Mouse (Mus musculus): ENCODE measurements around the gene Cabp1. TPM values are rescaled to one million over a fixed set of nuclear protein-coding genes. Genes with fewer than 3 reads are reported as not detected.

Gene Cabp1
- total RNA-seq, 2 experiments from 2014 or later, result 107 to 115 TPM

DNA sequence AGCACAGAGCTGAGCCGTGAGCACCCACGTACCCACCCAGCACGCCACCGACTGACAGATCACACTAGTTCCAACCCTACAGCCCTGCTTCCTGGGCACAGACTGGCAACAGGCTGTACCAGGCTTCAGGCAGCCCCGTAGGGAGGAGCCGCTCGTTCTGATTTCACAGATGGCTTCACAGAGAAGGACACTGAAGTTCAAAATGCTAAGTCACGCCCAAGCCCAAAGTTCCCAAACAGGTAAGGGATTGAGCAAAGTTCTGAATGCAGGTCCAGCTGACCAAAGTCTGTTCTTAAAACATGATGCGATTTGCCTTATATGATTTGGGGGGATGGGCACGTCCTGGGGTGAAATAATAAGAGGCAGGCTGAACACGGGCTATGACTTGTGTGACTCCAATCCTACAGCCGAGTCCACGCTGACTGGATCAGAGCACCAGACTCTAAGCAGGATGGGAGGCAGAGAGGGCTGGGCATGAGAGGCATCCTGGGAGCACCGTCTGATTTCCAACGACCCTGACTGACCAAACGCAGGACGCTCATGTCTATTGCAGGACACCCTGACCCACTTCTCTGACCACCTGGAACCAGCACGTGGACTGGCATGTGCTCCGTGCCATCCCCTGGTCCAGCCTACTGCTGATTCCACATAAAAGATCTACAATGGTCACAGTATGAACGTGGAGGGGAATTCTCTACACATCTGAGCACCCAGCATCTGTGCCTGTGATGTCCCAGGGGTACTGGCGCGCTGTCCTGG, 66.6 kb downstream of the Cabp1 start:
- no peak for DNase-seq (ENCODE audit: low spot score in 2 of 2)

DNA sequence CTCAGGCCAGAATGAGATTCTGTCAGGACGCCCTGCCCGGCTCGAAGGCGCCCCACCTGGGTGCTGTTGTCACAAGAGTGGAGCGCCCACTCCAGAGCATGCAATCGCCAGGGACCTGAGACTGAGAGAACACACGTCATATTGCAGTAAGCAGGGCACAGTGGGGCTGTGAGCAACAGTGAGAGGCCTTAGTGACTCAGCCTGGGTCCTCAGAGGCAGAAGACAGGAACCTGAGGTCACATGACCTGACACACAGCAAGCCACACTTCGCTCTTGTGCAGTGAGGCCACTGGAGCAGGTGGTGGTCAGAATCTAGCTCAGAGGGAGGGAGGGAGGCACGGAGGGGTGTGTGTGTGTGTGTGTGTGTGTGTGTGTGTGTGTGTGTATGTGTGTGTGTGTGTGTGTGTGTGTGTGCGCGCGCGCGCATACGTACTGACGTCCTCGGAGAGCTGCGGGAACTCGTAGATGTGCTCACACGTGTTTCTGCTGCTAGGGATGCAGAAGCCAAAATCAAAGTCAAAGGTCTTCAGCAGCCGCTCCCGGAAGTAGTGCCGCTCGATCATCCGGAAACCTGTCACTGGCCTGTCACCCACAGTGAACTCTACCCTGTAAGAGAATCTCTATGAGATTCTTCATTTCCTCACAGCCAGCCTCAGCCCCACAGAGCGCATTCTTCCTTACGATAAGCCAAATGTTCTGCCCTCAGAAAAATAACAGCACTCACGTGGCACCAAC, 67.4 kb downstream of the Cabp1 start:
- no peak for DNase-seq (ENCODE audit: low spot score in 2 of 2)

DNA sequence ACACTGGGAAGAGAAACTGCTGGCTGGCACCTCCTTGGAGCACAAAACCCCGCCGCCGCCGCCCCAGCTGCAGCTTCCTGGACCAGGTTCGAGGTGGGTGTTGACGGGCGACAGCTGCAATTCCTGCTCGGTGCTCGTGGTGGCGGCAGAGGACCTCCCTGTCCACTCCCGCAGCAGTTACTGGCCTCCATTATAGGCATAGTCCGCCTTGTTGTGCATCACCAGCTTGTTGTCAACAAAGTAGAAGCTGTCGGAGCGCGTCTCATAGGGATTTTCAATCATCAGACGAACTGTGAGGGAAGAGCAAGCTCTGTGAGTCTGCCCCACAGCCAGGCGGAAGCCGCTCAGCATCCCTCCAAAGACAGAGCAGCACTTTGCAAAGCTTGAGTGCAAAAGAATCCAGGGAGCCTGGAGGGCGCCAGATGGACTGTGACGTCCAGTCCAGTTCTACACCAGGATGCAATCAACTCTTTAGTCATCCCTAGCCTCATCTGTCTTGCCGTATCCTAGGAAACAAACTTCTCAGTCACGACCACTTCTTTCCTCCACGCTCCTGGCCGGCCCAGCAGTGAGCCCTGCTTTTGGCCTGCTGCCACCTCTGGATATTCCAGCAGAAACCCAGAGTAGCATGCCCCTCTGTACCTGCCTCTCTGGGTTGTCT, 68.8 kb downstream of the Cabp1 start:
- peak; percentile 85 to 89 for DNase-seq (ENCODE audit: low spot score in 2 of 2)

DNA sequence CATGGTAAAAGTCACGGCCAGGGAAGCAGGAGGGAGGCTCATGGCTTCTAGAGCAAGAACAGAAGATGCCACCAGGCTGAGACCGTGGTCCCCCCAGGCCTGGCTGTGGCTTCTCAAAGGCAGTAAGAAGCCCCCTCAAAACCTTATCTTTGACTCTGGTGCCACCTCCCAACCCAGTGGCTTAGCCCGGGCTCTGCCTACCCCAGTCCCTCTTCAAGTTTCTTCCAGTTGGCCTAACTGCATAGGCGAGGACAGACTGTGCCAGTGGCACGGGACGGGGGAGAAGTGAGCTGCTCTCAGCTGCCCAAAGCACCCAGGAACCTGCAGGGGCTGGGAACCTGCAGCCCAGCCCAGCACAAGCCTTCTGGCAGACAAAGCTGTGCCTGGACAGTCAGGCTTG, 69.5 kb downstream of the Cabp1 start:
- no peak for DNase-seq (ENCODE audit: low spot score in 2 of 2)

DNA sequence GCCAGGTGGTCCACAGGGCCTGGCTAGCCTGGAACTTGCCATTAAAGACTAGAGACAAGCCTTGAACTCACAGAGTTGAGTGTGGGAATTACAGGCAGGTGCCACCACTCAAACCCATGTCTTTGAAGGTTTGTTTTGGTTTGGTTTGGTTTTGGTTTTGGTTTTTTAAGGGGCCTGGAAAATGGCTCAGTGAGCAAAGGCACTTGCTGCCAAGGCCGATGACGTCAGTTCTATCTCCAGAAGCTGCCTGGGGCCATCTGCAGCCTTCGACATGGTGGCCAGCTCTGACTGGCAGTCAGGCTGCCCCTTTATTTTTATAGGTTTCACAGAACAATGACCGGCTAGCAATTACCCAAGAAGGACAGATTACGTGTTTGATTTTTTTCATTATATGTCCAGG, 73.2 kb downstream of the Cabp1 start:
- DNase-seq (ENCODE audit: low spot score in 2 of 2), result no peak

DNA sequence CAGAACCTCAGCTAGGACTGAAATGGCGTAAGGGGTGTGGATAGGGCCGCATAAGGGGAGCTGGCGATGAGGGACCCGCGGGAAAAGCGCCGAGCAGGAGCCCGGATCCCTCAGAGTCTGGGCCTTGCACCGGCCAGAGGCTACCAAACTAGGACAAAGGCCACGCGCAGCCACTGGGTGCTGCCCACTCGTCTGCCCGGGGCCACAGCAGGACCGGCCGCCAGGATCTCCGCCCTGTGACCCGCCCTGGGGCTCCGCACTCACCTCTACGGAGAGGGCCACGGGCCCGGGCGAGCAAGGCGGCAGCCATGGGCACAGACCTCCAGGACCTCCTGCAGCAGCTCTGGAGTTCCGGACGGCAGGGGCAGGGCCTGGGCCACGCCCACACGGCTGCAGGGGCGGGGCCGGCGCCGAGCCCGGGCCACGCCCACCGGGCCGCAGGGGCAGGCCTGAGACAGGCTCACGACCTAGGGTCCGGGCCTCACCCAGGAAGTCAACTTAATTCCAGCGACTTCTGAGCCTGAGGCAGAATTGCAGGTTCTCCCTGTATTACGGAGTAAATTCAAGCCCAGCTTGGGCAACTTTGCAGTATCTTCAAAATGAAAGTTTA, 75.1 kb downstream of the Cabp1 start, which contains the start of gene Acads:
Acads (minus strand) TSS at position 386 of the 610 bp plus-strand sequence.
- DNase-seq (ENCODE audit: low spot score in 2 of 2), result peak; percentile 50 to 51

Other genes starting within 250 kb of the Cabp1 start
- gene Hnf1a, start 223.3 kb downstream of the Cabp1 start, total RNA-seq (2021), result not detected
- 10 to 100 TPM; 89.6 to 90.5 TPM for gene Sppl3, start 183.2 kb downstream of the Cabp1 start, total RNA-seq (2021)
- not detected for gene Gm10401, start 96.1 kb downstream of the Cabp1 start, total RNA-seq (2021)
- 1 to 10 TPM; 8.5 to 9.9 TPM for gene Acads, start 75.0 kb downstream of the Cabp1 start, total RNA-seq (2021)
- gene Unc119b, start 59.4 kb downstream of the Cabp1 start, total RNA-seq (2021), result 10 to 100 TPM; 31.1 to 32.2 TPM
- 10 to 100 TPM; 78.9 to 87.5 TPM for gene Mlec, start 36.2 kb downstream of the Cabp1 start, total RNA-seq (2021)
- gene Pop5, start 41.5 kb upstream of the Cabp1 start, total RNA-seq (2021), result 10 to 100 TPM; 68.7 to 72.8 TPM
- 100 to 1,000 TPM; 262 to 266 TPM for gene Rnf10, start 78.5 kb upstream of the Cabp1 start, total RNA-seq (2021)
- 10 to 100 TPM; 38.8 to 40.3 TPM for gene Coq5, start 85.3 kb upstream of the Cabp1 start, total RNA-seq (2021)
- gene Dynll1, start 106.6 kb upstream of the Cabp1 start, total RNA-seq (2021), result 100 to 1,000 TPM; 770 to 901 TPM
- 10 to 100 TPM; 82.0 to 88.2 TPM for gene Srsf9, start 132.8 kb upstream of the Cabp1 start, total RNA-seq (2021)
- 10 to 100 TPM; 22.3 to 22.6 TPM for gene Gatc, start 146.8 kb upstream of the Cabp1 start, total RNA-seq (2021)
- gene Triap1, start 146.8 kb upstream of the Cabp1 start, total RNA-seq (2021), result 10 to 100 TPM; 28.8 to 31.4 TPM
- 100 to 1,000 TPM; 865 to 866 TPM for gene Cox6a1, start 154.6 kb upstream of the Cabp1 start, total RNA-seq (2021)
- gene Msi1, start 235.2 kb upstream of the Cabp1 start, total RNA-seq (2021), result 10 to 100 TPM; 70.6 to 71.8 TPM